Mouse (Mus musculus) CD4-positive, CD25-positive, alpha-beta regulatory T cell, adult 4 months (primary cell): ENCODE results near the gene Asns. TPM values are rescaled to one million over a fixed set of nuclear protein-coding genes. Genes with fewer than 3 reads are reported as not detected.
A peak's percentile ranks its signal among the peaks of the same experiment; 100 is the strongest.

Source experiments
- ATAC-seq: one replicate; pipeline ENCODE4 v1.8.0; 2017
- polyA plus RNA-seq, 2 experiments: library from polyadenylated mRNA; unstranded; fragments of 100-300 nt; shearing (Covaris generic); gene quantifications; one replicate each; pipeline ENCODE4 v1.2.1; 2017

Asns gene
- 1 to 10 TPM; 4.0 to 4.4 TPM for polyA plus RNA-seq

DNA sequence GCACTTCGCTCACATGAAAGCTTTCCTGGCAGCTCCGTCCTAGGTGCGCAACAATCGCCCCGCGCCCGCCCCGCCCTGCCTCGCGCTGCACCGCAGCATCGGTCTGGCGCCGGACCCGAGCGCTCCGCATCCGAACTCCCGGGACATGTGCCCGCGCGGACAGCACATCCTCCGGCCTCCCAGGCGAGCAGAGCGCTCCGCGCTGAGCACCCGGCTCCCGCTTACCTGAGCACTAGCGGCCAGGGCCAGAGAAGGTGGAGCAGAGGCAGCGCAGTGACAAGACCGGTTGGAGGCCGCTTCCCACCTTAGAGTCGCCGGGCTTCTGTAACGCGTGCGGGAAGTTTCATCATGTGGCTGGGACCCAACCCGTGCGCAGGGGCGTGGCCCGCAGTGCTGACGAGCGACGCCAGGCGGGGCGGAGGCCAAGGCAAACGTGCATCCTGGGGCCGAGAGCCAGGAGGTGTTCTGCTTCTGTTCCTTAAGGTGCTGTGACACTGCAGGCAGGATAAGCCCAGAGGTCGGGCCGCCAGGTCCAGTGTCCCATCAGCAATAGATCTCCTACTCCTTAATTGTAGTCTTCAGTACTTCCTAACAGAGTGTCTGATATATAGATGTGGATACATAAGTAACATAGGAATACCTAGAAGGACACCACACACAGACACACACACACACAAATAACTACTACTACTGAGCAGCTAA, at the start of gene Asns:
TSS of gene Asns (minus strand) at position 371 of the 702 bp plus-strand sequence.
- peak; percentile 79 for ATAC-seq

- ATAC-seq = no peak
Measured at GRCm38 (mm10) chr6:7741721-7742120, 48.7 kb upstream of the Asns start.

DNA sequence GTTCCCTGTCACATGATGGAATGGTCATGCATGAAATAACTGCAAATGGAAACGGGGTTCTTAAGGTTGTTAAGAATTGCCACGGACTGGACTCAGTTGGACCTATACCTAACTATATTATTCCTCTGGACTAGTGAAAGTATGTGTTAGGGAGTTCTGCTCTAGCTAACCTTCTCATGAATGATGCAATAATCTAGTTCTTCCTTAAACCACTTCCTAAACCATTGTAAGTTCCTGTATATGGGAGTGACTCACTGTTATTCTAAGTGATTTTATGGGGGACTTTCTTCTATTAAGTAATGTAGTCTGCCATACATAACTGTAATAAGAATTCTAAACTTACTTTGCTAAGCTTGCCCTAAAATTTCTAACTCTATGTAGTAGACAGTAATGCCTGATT, 44.8 kb upstream of the Asns start:
- no peak for ATAC-seq

DNA sequence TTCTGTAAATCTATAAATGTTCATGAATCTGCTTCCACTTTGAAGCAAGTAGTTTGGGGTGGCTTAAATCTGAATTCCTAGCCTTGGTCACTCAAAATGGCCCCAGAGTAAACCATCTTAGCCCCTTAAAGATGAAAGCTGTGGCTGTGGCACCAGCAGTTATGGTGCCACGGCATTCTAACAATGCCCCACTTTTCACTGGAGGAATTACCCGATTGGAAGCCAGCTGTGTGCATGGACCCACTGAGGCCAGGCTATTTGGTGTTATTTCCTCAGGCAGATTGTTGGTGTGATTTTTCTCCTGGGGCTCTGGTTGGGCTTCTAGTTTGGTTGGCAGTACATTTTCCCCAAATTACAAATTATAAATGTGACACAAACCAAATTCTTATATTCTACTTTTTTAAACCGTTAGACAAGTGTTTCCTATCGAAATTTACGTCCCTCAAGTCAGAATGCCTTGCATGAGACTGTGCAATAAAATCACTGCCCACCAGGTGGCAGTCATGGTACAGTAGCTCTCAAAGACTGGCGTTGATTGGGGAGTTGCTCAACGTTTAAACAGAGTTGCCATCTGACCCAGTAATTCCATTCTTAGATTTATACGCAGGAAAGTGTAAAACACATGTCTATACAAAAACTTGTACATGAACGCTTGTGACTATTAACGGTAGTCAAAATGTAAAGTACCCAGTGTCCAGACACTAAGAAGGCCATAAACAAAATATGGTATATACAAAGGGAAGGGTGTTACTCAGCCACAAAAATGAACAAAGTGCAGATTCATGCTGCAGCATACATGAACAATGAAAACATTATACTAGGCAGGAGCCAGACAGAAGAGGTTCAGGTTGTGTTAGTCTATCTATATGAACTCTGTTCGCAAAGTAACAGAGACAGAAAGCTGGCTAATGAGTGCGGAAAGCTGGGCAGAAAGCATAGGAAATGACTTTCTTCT, 40.0 kb upstream of the Asns start:
- ATAC-seq = peak; percentile 81

GRCm38 (mm10) chr6:7732097-7732496, 39.0 kb upstream of the Asns start:
- ATAC-seq = no peak

- ATAC-seq = no peak
Measured at GRCm38 (mm10) chr6:7729128-7729527, 36.1 kb upstream of the Asns start.

DNA sequence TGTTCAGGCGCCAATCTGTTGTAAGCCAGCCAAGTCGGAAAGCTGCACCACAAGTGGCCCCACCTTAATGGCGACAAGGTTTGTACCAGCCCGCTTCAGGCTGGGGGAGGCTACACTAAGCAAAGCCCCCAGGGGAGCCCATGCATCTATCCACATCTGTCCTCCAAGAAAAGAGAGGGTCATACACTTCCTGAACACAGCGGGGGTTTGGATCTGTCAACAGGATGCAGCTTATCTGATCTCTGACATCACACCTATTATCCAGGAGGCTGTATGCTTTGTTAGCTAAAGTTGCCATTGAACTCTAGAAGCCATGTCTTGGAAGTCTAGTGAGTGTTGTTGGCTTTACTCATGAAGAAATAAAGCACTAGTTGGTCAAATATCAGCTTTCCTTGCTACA, 35.2 kb upstream of the Asns start:
- no peak for ATAC-seq

DNA sequence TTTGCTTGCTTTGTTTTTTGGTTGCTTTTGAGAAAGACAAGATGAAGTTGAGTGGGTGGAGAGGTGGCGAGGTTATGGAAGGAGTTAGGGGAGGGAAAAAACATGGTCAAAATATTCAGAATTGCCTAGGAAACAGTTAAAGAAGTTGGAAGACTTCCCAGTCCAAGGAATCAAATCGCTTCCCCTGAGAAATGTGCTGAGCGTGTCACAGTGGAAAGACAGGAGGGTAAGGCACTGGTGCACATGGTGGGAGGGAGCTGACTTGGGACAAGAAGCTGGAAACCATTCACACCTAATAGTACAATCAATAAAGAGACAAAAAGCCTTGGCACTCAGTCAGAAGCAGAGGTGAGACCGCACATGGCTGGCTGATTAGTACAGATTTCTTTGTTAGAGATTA, 23.2 kb upstream of the Asns start:
- ATAC-seq = no peak

DNA sequence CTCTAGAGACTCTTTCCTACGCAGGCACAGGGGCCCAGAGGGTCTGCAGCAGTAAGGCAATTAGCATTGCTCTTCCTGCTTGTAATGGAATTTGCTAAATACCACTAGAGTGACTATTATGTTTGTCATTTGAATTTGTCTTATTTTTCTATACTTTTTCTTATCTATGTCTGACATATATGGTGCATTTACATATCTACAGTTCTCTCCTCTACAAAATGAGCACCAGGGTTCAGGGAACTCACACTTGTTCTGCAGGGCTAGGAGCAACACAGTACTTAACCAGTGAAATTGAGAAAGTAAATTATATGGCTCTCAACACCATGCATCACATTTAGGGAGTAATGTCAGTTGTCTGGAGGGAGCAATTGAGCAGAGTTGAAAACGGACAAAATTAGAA, 21.2 kb upstream of the Asns start:
- ATAC-seq = no peak

DNA sequence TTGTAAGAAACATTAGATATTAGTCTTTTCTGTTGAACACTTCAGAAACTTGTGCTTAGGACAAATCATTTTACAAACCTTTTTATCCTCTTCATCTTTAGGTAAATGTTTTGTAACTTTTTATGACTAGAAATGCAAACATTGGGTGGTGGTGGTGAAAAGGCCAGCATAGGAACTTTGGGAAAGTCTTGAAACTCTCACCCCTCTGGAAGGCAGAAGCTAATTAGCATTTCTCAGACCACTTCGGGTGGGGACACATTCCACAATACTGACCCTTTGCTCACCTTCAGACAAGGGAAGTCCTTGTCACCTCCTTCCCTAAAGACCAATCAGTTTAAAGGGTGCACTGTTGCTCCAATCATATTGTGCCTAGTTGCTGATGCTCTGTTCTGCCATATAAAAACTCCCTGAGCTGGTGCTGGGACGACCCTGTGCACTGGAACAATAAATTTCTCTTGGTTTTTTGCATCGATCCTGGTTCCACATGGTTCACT, 18.8 kb upstream of the Asns start:
- no peak for ATAC-seq

DNA sequence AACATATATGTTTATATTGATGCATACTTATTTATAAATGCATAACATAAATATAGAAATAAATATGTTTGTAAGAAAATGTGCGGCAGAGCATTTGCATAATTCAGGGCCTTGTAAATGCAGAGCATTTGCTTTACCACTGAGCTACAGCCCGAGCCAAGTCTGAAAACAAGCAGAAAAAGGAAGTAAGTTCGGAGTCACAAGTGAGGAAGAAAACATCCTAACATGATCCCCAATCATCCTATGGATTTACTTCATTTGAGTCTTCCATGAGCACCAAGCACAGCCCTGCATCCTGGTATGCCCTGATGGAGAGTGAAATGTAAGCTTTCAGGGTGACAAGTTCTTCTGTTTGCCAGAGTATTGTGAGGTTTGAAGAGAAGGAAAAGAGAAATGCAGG, 15.2 kb upstream of the Asns start:
- no peak for ATAC-seq

DNA sequence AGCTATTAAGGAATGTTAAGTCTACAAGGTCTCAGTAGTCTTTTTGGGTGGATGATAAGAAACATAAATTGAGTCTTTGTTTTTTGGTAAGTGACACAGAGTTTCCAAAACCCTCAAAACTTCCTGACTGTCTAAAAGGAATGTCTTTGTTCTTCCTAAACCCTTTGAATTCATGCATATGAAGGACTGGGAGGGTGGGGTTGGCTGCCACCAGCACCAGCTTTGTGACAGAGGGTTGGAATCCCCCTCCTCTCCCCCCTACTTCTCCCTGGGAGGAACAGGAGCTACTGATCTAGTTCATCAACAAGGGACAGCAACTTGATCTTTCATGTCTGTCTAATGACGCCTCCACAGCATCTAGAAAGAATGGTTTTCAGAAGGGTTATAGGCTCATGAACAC, 13.7 kb upstream of the Asns start:
- no peak for ATAC-seq

DNA sequence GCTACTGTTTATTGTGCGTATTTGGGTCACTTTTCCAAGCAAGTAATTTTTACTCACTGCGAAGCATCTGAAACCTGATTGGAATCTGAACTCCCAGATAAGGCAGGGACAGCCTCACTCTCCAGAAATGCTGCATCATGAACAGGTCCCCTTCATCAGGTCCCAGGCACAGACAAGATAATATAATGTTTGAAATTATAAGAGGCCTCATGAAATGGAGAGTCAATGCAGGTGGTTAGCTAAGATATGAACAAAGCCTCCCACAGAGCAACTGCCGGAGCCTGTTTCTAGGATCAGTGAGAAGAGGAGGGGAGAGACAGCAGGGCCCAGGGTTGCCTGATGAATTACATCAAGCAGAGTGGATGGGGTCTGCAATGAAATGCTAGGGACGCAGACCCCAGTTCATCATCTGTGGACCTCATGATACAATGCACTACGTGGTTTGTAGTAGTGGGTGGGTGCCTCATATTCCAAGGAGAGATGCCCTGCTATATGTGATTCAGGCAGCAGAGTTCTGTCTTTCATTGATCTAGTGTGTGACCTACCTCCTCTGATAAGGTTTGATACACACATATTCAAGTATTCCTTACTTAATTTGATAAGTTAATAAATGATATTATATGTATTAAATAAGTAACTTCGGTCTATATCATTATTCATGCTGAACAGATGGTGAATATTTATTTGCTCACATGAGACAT, 5.1 kb upstream of the Asns start:
- ATAC-seq = no peak

DNA sequence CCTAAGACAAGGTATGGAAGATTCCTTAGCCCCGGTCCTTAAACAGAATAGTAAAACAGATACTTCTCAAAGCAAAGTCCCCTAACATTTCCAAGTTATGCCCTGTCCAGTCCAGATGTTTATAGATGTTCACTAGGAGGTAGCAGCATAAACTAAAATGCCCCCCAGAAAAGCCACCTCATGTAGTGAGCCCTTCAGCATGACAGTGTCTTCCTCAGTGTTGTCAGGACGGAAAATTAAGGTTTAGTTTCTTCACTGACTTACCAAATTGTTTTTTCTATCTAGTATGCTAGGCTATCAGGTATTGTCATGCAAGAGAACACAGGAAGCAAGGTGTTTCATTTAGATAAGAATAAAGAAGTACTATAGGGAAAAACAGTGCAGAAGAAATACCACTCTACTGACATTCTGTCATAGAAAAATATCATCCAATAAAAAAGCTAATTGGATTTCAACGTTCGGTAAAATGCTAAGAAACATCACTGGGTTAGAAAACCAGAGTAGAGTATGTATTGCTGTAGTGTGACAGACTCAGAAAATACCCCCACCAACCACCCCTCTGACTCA, 4.1 kb upstream of the Asns start:
- ATAC-seq = no peak

DNA sequence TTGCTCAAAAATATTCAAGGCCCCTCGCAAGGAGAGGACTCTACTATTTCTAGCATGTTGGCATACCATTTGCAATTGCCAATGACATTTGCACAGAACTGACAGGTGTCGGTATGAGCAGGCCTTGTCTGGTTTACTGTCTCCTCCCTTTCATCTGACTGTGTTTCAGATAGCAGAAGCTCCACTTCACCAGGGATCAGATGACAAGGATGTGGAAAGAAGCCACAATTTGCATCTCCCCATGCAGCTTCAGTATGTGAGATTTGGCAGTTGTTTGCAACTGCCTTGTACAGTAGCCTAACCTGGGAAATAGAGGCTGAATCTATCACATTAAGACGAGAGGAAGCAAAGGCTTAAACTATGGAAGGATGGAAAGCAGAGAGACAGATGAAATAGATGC, 3.6 kb upstream of the Asns start:
- ATAC-seq = no peak

GRCm38 (mm10) chr6:7695901-7696300, 2.8 kb upstream of the Asns start:
- no peak for ATAC-seq

DNA sequence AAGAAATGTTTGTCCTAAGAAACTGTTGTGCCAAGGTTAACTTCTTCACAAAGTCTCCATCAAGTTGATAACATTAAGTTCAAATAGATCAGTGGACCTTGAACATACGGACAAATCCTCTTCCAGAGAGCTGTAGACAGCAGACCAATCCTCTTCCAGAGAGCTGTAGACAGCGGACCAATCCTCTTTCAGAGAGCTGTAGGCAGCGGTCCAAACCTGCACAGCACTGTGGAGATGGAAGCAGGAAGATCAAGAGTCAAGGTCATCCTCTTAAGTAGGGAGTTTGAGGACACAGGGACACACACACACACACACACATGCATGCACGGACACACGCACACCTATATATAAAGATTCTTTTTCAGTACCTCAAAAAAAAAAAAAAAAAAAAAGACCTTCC, 612 bp upstream of the Asns start:
- no peak for ATAC-seq

GRCm38 (mm10) chr6:7692451-7692850, 603 bp downstream of the Asns start:
- ATAC-seq = no peak

GRCm38 (mm10) chr6:7692037-7692436, 1.0 kb downstream of the Asns start:
- ATAC-seq = no peak

DNA sequence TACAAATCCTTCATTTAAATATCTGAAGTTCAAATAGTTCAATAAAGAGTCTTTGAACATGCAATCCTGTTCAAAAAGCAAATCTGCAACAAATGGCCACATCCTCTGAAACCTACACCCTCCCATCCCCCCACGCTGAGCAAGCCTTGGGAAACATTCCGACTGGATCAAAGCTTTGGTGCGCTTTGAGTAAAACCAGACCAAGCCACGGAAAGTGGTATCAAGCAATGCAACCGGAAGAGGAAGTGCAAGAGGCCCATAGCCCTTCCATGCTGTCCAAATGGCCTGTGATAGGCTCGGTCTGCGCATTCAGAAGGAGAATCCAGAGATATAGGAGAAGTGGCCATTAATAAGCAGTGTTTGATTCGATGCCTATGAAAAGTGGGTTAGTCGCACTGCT, 2.6 kb downstream of the Asns start:
- ATAC-seq = no peak

- no peak for ATAC-seq
Measured at GRCm38 (mm10) chr6:7689180-7689579, 3.9 kb downstream of the Asns start.

DNA sequence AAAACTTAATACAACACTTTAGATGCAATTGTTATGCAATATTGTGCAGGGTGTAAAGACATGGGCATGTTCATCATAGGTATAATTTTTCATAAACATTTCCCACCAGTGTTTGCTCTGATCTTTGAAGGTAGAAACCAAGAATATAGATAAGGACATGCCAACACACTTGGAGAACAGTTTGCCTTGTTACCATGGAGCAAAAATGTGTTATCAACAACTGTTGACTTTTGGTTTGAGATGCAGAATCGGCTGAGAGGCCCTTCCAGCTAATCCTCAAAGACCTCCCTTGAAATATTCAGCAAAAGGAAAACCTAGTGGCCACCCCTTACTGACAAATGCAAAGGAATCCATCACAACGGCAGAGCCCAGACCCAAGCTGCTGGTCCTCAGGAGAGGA, 7.0 kb downstream of the Asns start:
- no peak for ATAC-seq
